Mouse (Mus musculus): ENCODE measurements around the gene Hs6st3. TPM values are rescaled to one million over a fixed set of nuclear protein-coding genes. Genes with fewer than 3 reads are reported as not detected.

The Hs6st3 gene
- total and polyA plus RNA-seq, 2 experiments from 2014 or later, result 2.4 to 23.4 TPM

DNA sequence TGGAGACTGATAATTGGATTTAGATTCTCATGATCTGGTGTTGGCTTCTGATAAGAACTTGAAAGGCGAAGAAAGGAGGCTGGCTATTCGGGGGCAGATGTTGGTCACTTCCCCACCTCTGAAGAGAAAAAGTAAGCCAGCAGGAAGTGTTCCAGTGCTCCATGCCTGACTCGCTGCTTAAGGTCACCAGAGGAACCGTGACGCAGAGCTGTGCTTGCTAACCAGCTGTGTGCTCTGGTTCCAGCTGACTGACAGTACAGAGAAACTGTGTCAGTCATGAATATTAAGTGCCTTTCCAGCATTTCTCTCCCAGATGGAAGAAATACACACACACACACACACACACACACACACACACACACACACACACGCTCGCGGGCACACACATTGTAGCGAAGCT is 694.8 kb downstream of the Hs6st3 start:
- ATAC-seq, result no peak
- H3K27me3 ChIP-seq (ENCODE audit: insufficient read depth, low read length), result no peaks in the 10 kb centered on the region
- H3K9ac ChIP-seq, result no peak overlapping the region
- no peaks in the 10 kb centered on the region; the same call in 1 of the 2 replicates for H3K4me1 ChIP-seq (ENCODE audit: insufficient read depth)
- H3K27ac ChIP-seq (ENCODE audit: low read depth, low read length), result no peak overlapping the region
- no peak for TF ChIP-seq CTCF (IDR thresholded peaks at IDR 0.05; ENCODE audit: low read depth)
- 64% methylated on average over 9 of the region's 9 CpGs for WGBS
- H3K9me3 ChIP-seq (ENCODE audit: low read length), result no peaks in the 10 kb centered on the region
- H3K4me2 ChIP-seq (ENCODE audit: low read depth), result no peak overlapping the region
- no peak for DNase-seq
- no peak overlapping the region for H3K4me3 ChIP-seq (ENCODE audit: low read depth, low read length)
- H3K36me3 ChIP-seq (ENCODE audit: insufficient read depth), result no peaks in the 10 kb centered on the region

GRCm38 (mm10) chr14:119834008-119834700 is 696.0 kb downstream of the Hs6st3 start:
- 36% methylated on average over 8 of the region's 8 CpGs for WGBS
- ATAC-seq, result peak; percentile 62

GRCm38 (mm10) chr14:119836051-119836450 is 697.9 kb downstream of the Hs6st3 start:
- H3K27me3 ChIP-seq (ENCODE audit: insufficient read depth, low read length), result no peaks in the 10 kb centered on the region
- no peak overlapping the region for H3K4me3 ChIP-seq (ENCODE audit: low read depth, low read length)
- H3K4me1 ChIP-seq (ENCODE audit: insufficient read depth), result no peaks in the 10 kb centered on the region; the same call in 1 of the 2 replicates
- TF ChIP-seq CTCF (IDR thresholded peaks at IDR 0.05; ENCODE audit: low read depth), result no peak
- 80% methylated on average over 3 of the region's 3 CpGs for WGBS
- no peak overlapping the region for H3K4me2 ChIP-seq (ENCODE audit: low read depth)
- H3K27ac ChIP-seq (ENCODE audit: low read depth, low read length), result no peak overlapping the region
- H3K9me3 ChIP-seq (ENCODE audit: low read length), result no peaks in the 10 kb centered on the region
- no peaks in the 10 kb centered on the region for H3K36me3 ChIP-seq (ENCODE audit: insufficient read depth)
- DNase-seq (no peak), ATAC-seq (no peak)
- H3K9ac ChIP-seq, result no peak overlapping the region

More at GRCm38 (mm10) chr14:119834008-119834700, 696.0 kb downstream of the Hs6st3 start:
- Histone ChIP-seq H3K36me3 (ENCODE audit: insufficient read depth) (no peaks in the 10 kb centered on the region), H3K4me3 (ENCODE audit: low read depth, low read length) (no peak overlapping the region), H3K9ac (no peak overlapping the region), H3K9me3 (ENCODE audit: low read length) (no peaks in the 10 kb centered on the region), H3K4me1 (ENCODE audit: insufficient read depth) (no peaks in the 10 kb centered on the region; the same call in 1 of the 2 replicates), H3K4me2 (ENCODE audit: low read depth) (no peak overlapping the region), H3K27ac (ENCODE audit: low read depth, low read length) (no peak overlapping the region), H3K27me3 (ENCODE audit: insufficient read depth, low read length) (no peaks in the 10 kb centered on the region)
- TF ChIP-seq CTCF (IDR thresholded peaks at IDR 0.05; ENCODE audit: low read depth), result no peak
- peak; percentile 50 for DNase-seq

GRCm38 (mm10) chr14:119847540-119847939 is 709.4 kb downstream of the Hs6st3 start:
- DNase-seq (no peak), ATAC-seq (no peak)
- H3K27ac ChIP-seq (ENCODE audit: low read depth, low read length), result no peak overlapping the region
- H3K27me3 ChIP-seq (ENCODE audit: insufficient read depth, low read length), result no peaks in the 10 kb centered on the region
- H3K4me1 ChIP-seq (ENCODE audit: insufficient read depth), result 0 out of 2 replicates have a peak, but pooled peaks cover 5% of the 10 kb centered on the region
- H3K4me3 ChIP-seq (ENCODE audit: low read depth, low read length), result no peak overlapping the region
- H3K9ac ChIP-seq, result no peak overlapping the region
- no peaks in the 10 kb centered on the region for H3K9me3 ChIP-seq (ENCODE audit: low read length)
- no peak for TF ChIP-seq CTCF (IDR thresholded peaks at IDR 0.05; ENCODE audit: low read depth)
- 76% methylated on average over 12 of the region's 12 CpGs for WGBS
- H3K36me3 ChIP-seq (ENCODE audit: insufficient read depth), result no peaks in the 10 kb centered on the region
- no peak overlapping the region for H3K4me2 ChIP-seq (ENCODE audit: low read depth)

DNA sequence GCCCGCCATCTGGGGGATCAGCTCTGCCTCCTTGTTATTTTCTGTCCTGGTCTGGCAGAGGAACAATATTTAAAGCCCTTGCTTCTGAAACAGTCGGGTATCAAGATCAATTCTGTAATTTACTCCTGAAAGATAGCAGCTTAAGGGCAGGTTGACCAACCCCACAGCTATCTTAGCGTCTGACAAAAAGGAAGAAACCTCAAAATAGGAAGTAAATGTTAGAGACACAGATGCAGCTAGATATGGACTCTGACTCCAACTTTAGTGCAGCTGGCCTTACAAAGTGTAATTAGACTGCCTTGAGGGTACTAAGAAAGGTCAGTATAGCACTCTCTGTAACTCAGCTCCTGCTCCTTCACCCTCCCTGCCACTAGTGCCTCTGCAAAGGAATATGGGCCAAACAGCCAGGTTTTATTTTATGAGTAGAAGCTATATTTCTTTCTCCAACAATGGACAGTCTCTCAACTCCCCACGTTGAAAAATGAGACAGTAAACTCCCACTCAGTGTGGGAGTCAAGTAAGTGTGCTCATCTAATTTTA is 710.7 kb downstream of the Hs6st3 start:
- H3K27me3 ChIP-seq (ENCODE audit: insufficient read depth, low read length), result no peaks in the 10 kb centered on the region
- H3K4me3 ChIP-seq (ENCODE audit: low read depth, low read length), result no peak overlapping the region
- H3K36me3 ChIP-seq (ENCODE audit: insufficient read depth), result no peaks in the 10 kb centered on the region
- no peak for ATAC-seq
- 0 out of 2 replicates have a peak, but pooled peaks cover 5% of the 10 kb centered on the region for H3K4me1 ChIP-seq (ENCODE audit: insufficient read depth)
- H3K9ac ChIP-seq, result no peak overlapping the region
- H3K9me3 ChIP-seq (ENCODE audit: low read length), result no peaks in the 10 kb centered on the region
- no peak for DNase-seq
- TF ChIP-seq CTCF (IDR thresholded peaks at IDR 0.05; ENCODE audit: low read depth), result no peak
- H3K4me2 ChIP-seq (ENCODE audit: low read depth), result no peak overlapping the region
- WGBS, result 80% methylated on average over 4 of the region's 4 CpGs
- H3K27ac ChIP-seq (ENCODE audit: low read depth, low read length), result no peak overlapping the region

GRCm38 (mm10) chr14:119849338-119849737 is 711.2 kb downstream of the Hs6st3 start:
- Histone ChIP-seq H3K9me3 (ENCODE audit: low read length) (no peaks in the 10 kb centered on the region), H3K4me1 (ENCODE audit: insufficient read depth) (0 out of 2 replicates have a peak, but pooled peaks cover 5% of the 10 kb centered on the region), H3K36me3 (ENCODE audit: insufficient read depth) (no peaks in the 10 kb centered on the region), H3K27ac (ENCODE audit: low read depth, low read length) (no peak overlapping the region), H3K9ac (no peak overlapping the region), H3K4me2 (ENCODE audit: low read depth) (no peak overlapping the region), H3K4me3 (ENCODE audit: low read depth, low read length) (no peak overlapping the region), H3K27me3 (ENCODE audit: insufficient read depth, low read length) (no peaks in the 10 kb centered on the region)
- DNase-seq, result no peak
- WGBS, result 88% methylated on average over 7 of the region's 7 CpGs
- TF ChIP-seq CTCF (IDR thresholded peaks at IDR 0.05; ENCODE audit: low read depth), result no peak
- no peak for ATAC-seq

DNA sequence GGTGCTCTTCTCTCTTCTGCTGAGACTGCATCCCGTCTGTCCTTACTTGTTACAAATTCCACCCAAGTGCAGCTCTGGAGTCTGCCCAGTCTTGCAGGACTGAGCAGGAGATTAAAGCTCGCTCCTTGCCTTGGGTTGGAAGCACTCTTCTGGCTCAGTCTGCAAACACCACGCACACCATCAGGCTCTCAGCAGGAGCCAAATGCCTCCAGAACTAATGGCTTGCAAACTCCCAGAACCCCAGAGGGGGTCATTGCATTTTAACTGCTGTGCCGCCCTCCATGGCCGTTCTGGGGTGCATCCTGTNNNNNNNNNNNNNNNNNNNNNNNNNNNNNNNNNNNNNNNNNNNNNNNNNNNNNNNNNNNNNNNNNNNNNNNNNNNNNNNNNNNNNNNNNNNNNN is 714.0 kb downstream of the Hs6st3 start:
- Histone ChIP-seq H3K4me2 (ENCODE audit: low read depth) (no peak overlapping the region), H3K9me3 (ENCODE audit: low read length) (no peaks in the 10 kb centered on the region), H3K27ac (ENCODE audit: low read depth, low read length) (no peak overlapping the region), H3K4me3 (ENCODE audit: low read depth, low read length) (no peak overlapping the region), H3K36me3 (ENCODE audit: insufficient read depth) (no peaks in the 10 kb centered on the region), H3K4me1 (ENCODE audit: insufficient read depth) (peaks cover 6% of the 10 kb centered on the region; the same call in 1 of the 2 replicates), H3K27me3 (ENCODE audit: insufficient read depth, low read length) (no peaks in the 10 kb centered on the region), H3K9ac (no peak overlapping the region)
- DNase-seq, result no peak
- no peak for TF ChIP-seq CTCF (IDR thresholded peaks at IDR 0.05; ENCODE audit: low read depth)
- ATAC-seq, result no peak
- 12% methylated on average over 5 of the region's 5 CpGs for WGBS
